Comparison of ENCODE assay signal across 8 mouse cellular contexts in genomic region chrX:142200295-142200694, GRCm38 (mm10). TPM values are rescaled to one million over a fixed set of nuclear protein-coding genes. Genes with fewer than 3 reads are reported as not detected.
DNase-seq lines count a peak whose midpoint lies in the region; ATAC-seq and TF ChIP-seq lines count a peak whose summit lies in the region.

No protein-coding gene starts in this region.

- no peak overlapping the region for H3K27ac ChIP-seq in neural tube, embryonic 15.5 days (replicated peaks)
- H3K27ac ChIP-seq in stomach, postnatal 0 days (replicated peaks), result no peak overlapping the region

- no peaks in the 10 kb centered on the region for H3K36me3 ChIP-seq in neural tube, embryonic 15.5 days
- no peaks in the 10 kb centered on the region for H3K36me3 ChIP-seq in stomach, postnatal 0 days (ENCODE audit: control insufficient read depth, insufficient read depth, low read length)

- H3K9me3 ChIP-seq in neural tube, embryonic 15.5 days (replicated peaks), result no peaks in the 10 kb centered on the region
- H3K9me3 ChIP-seq in stomach, postnatal 0 days (ENCODE audit: control insufficient read depth, low read length), result no peaks in the 10 kb centered on the region

- WGBS in neural tube, embryonic 15.5 days, result 15% methylated on average over 3 of the region's 3 CpGs
- WGBS in stomach, postnatal 0 days, result 12% methylated on average over 3 of the region's 3 CpGs

- H3K4me1 ChIP-seq in neural tube, embryonic 15.5 days, result no peaks in the 10 kb centered on the region
- no peaks in the 10 kb centered on the region for H3K4me1 ChIP-seq in stomach, postnatal 0 days (replicated peaks; ENCODE audit: control insufficient read depth, insufficient read depth)

- no peak for ATAC-seq in neural tube, embryonic 15.5 days (ENCODE audit: low FRiP score)
- peak; percentile 80 for ATAC-seq in inflammation-experienced regulatory T-cells, adult 6 months
- ATAC-seq in stomach, postnatal 0 days (ENCODE audit: low FRiP score, low TSS enrichment), result no peak

- H3K9ac ChIP-seq in neural tube, embryonic 15.5 days (replicated peaks), result no peak overlapping the region
- no peak overlapping the region for H3K9ac ChIP-seq in stomach, postnatal 0 days (ENCODE audit: low read length)

- peak; percentile 98 for TF ChIP-seq CTCF in stomach, postnatal 0 days (IDR thresholded peaks at IDR 0.05; ENCODE audit: low read depth)

- TF ChIP-seq EP300 in stomach, postnatal 0 days (optimal IDR thresholded peaks at IDR 0.05), result no peak

- DNase-seq in adrenal gland, postnatal 14 days, result peak; percentile 23
- no peak for DNase-seq in adrenal gland, postnatal 4 days (ENCODE audit: low spot score in 2 of 2)
- DNase-seq in neural tube, embryonic 10.5 days (ENCODE audit: extremely low spot score, low spot score), result peak; percentile 14
- DNase-seq in cerebellum, postnatal 14 days, result peak; percentile 50 to 60
- DNase-seq in lung, postnatal 10 days, result peak; percentile 48
- peak; percentile 15 for DNase-seq in stomach, postnatal 0 days (ENCODE audit: low spot score)

- H3K4me2 ChIP-seq in neural tube, embryonic 15.5 days, result no peak overlapping the region
- H3K4me2 ChIP-seq in stomach, postnatal 0 days (replicated peaks; ENCODE audit: low read depth), result no peak overlapping the region

- no peaks in the 10 kb centered on the region for H3K27me3 ChIP-seq in neural tube, embryonic 15.5 days (replicated peaks)
- no peaks in the 10 kb centered on the region for H3K27me3 ChIP-seq in stomach, postnatal 0 days (ENCODE audit: control insufficient read depth, insufficient read depth, low read length)

- H3K4me3 ChIP-seq in neural tube, embryonic 15.5 days (replicated peaks), result no peak overlapping the region
- H3K4me3 ChIP-seq in stomach, postnatal 0 days (ENCODE audit: low read depth, low read length), result no peak overlapping the region

RNA-seq across cellular contexts. Expression of gene Gucy2f, which starts 3.6 kb away (rescaled TPM):
- not detected in 2 replicates for total RNA-seq in adrenal gland, postnatal 14 days (2021)
- under 1 TPM in 1 of 2 experiments, not detected in 1; 0.06 TPM for total RNA-seq in adrenal gland, postnatal 4 days (2021)
- polyA plus RNA-seq in neural tube, embryonic 15.5 days (2015; fragmentation: Nextera tagmentation; extraction: Ambion mirVana), result 0.03 and 0.08 TPM in 2 replicates
- polyA plus RNA-seq in inflammation-experienced regulatory T-cells, adult 6 months (2017; shearing (Covaris generic)), result under 1 TPM in 1 of 3 experiments, not detected in 2; 0.05 TPM
- 0.02 TPM in 1 of 2 replicates, not detected in the other for polyA plus RNA-seq in stomach, postnatal 0 days (2015; fragmentation: Nextera tagmentation; extraction: Ambion mirVana)

RNA-seq across cellular contexts. Expression of gene Nxt2, which starts 26.3 kb away (rescaled TPM):
- total RNA-seq in adrenal gland, postnatal 14 days (2021), result 14.6 and 18.0 TPM in 2 replicates
- 10 to 100 TPM; 16.6 to 17.1 TPM for total RNA-seq in adrenal gland, postnatal 4 days (2021)
- 18.9 and 21.8 TPM in 2 replicates for polyA plus RNA-seq in neural tube, embryonic 15.5 days (2015; fragmentation: Nextera tagmentation; extraction: Ambion mirVana)
- 10 to 100 TPM in 1 of 3 experiments, 1 to 10 TPM in 2; 6.5 to 11.0 (median 6.5) TPM for polyA plus RNA-seq in inflammation-experienced regulatory T-cells, adult 6 months (2017; shearing (Covaris generic))
- polyA plus RNA-seq in stomach, postnatal 0 days (2015; fragmentation: Nextera tagmentation; extraction: Ambion mirVana), result 16.0 and 16.8 TPM in 2 replicates

Comparison
In these comparisons a context has a peak if more than half of its experiments do, and no peak if none do; other contexts are left out.
1. DNase-seq: peak in adrenal gland, postnatal 14 days (single experiment), neural tube, embryonic 10.5 days (single experiment), cerebellum, postnatal 14 days (2 of 2), lung, postnatal 10 days (single experiment) and stomach, postnatal 0 days (single experiment); none in adrenal gland, postnatal 4 days (0 of 2).